Mouse (Mus musculus) MEL (cell line): Measurements from ENCODE around the gene Zbtb20. TPM values are rescaled to one million over a fixed set of nuclear protein-coding genes. Genes with fewer than 3 reads are reported as not detected.
A peak's percentile ranks its signal among the peaks of the same experiment; 100 is the strongest.

Source experiments
- DNase-seq: peaks from one replicate; pipeline ENCODE4 v3.0.0; 2011; ENCODE audit warnings: low read depth, low spot score
- H3K27ac ChIP-seq: 2 replicates; pipeline ENCODE4 v1.5.1; 2012; ENCODE audit warnings: low read depth, mild to moderate bottlenecking, control low read depth, low read length, moderate library complexity; ENCODE audit not compliant: control insufficient read depth
- H3K27me3 ChIP-seq, 2 experiments: fragments of 150-350 bp in 1 of 2; sonication (generic) in 1 of 2; 2 replicates each; pipeline ENCODE4 v1.6.1; 2012; ENCODE audit warnings: low read length in 2 of 2, mild to moderate bottlenecking in 2 of 2, improper control_type of control experiment in 1 of 2, moderate library complexity in 1 of 2; ENCODE audit not compliant: insufficient read depth in 2 of 2, control insufficient read depth in 1 of 2
- H3K36me3 ChIP-seq, 2 experiments: 2 replicates each; pipeline ENCODE4 v1.6.1; 2012 to 2014; ENCODE audit warnings: low read length in 2 of 2, improper control_type of control experiment in 1 of 2, inconsistent platforms in 1 of 2, mild to moderate bottlenecking in 1 of 2; ENCODE audit not compliant: insufficient read depth in 2 of 2, control insufficient read depth in 1 of 2
- H3K4me1 ChIP-seq, 2 experiments: fragments of 150-350 bp in 1 of 2; sonication (generic) in 1 of 2; 2 replicates each; pipeline ENCODE4 v1.6.1; 2012; ENCODE audit warnings: low read length in 2 of 2, improper control_type of control experiment in 1 of 2, mild to moderate bottlenecking in 1 of 2; ENCODE audit not compliant: insufficient read depth in 2 of 2, control insufficient read depth in 1 of 2
- H3K4me3 ChIP-seq, 2 experiments: fragments of 150-350 bp in 1 of 2; sonication (generic) in 1 of 2; 2 replicates each; pipeline ENCODE4 v1.5.1; 2012; ENCODE audit warnings: low read depth in 2 of 2, low read length in 2 of 2, mild to moderate bottlenecking in 2 of 2, moderate library complexity in 2 of 2, control low read depth in 1 of 2, improper control_type of control experiment in 1 of 2; ENCODE audit not compliant: control insufficient read depth in 1 of 2, insufficient read depth in 1 of 2
- H3K79me2 ChIP-seq: 2 replicates; pipeline ENCODE4 v1.6.1; 2012; ENCODE audit warnings: mild to moderate bottlenecking, low read length, moderate library complexity; ENCODE audit not compliant: control insufficient read depth, poor library complexity, insufficient read depth
- H3K9ac ChIP-seq: 2 replicates; pipeline ENCODE4 v1.6.1; 2012; ENCODE audit warnings: low read depth, mild to moderate bottlenecking, control low read depth, low read length, moderate library complexity; ENCODE audit not compliant: control insufficient read depth, poor library complexity, severe bottlenecking
- H3K9me3 ChIP-seq: fragments of 150-350 bp; sonication (generic); replicated peaks from 2 replicates; pipeline ENCODE4 v1.6.1; 2012; ENCODE audit warnings: mild to moderate bottlenecking, low read length, improper control_type of control experiment, moderate library complexity; ENCODE audit not compliant: insufficient read depth
- CHD1 ChIP-seq: IDR thresholded peaks from 2 replicates; pipeline ENCODE4 v1.6.1; 2012; ENCODE audit warnings: low read depth, mild to moderate bottlenecking, inconsistent platforms, low read length, improper control_type of control experiment
- CTCF ChIP-seq, 3 experiments: IDR thresholded peaks in 2 of 3; conservative IDR thresholded peaks in 1 of 3; 2 replicates each; pipeline ENCODE4 v1.5.1; 2011 to 2012; ENCODE audit warnings: low read length in 3 of 3, low read depth in 2 of 3, mild to moderate bottlenecking in 2 of 3, improper control_type of control experiment in 1 of 3, inconsistent platforms in 1 of 3, mixed read lengths in 1 of 3, moderate library complexity in 1 of 3; ENCODE audit not compliant: control insufficient read depth in 1 of 3, insufficient read depth in 1 of 3, poor library complexity in 1 of 3, severe bottlenecking in 1 of 3
- EP300 ChIP-seq, 2 experiments: IDR thresholded peaks; 2 replicates each; pipeline ENCODE4 v1.6.1; 2011; ENCODE audit warnings: improper control_type of control experiment in 2 of 2, low read length in 2 of 2, low read depth in 1 of 2, mild to moderate bottlenecking in 1 of 2
- GATA1 ChIP-seq: IDR thresholded peaks from 2 replicates; pipeline ENCODE4 v1.6.1; 2011; ENCODE audit warnings: low read depth, low read length, improper control_type of control experiment
- HCFC1 ChIP-seq: IDR thresholded peaks from 2 replicates; pipeline ENCODE4 v1.6.1; 2012; ENCODE audit warnings: low read depth, mild to moderate bottlenecking, inconsistent platforms, low read length, improper control_type of control experiment, moderate library complexity
- JUND ChIP-seq: IDR thresholded peaks from 2 replicates; pipeline ENCODE4 v1.6.1; 2011; ENCODE audit warnings: low read depth, mild to moderate bottlenecking, improper control_type of control experiment, low read length
- MAFK ChIP-seq: IDR thresholded peaks from 2 replicates; pipeline ENCODE4 v1.6.1; 2011; ENCODE audit warnings: low read depth, mild to moderate bottlenecking, low read length, improper control_type of control experiment, borderline replicate concordance
- MAZ ChIP-seq: IDR thresholded peaks from 2 replicates; pipeline ENCODE4 v1.6.1; 2012; ENCODE audit warnings: low read depth, mild to moderate bottlenecking, inconsistent platforms, low read length, improper control_type of control experiment
- MXI1 ChIP-seq: IDR thresholded peaks from 2 replicates; pipeline ENCODE4 v1.6.1; 2011; ENCODE audit warnings: mild to moderate bottlenecking, low read depth, low read length, improper control_type of control experiment
- MYB ChIP-seq: IDR thresholded peaks from 2 replicates; pipeline ENCODE4 v1.6.1; 2011; ENCODE audit warnings: mild to moderate bottlenecking, low read depth, low read length, improper control_type of control experiment
- MYC ChIP-seq: IDR thresholded peaks from 2 replicates; pipeline ENCODE4 v1.6.1; 2011; ENCODE audit warnings: low read depth, mild to moderate bottlenecking, low read length, improper control_type of control experiment, moderate library complexity
- NELFE ChIP-seq: IDR thresholded peaks from 2 replicates; pipeline ENCODE4 v1.6.1; 2011; ENCODE audit warnings: low read depth, low read length, improper control_type of control experiment
- POLR2AphosphoS5 ChIP-seq: IDR thresholded peaks from 2 replicates; pipeline ENCODE4 v1.6.1; 2012; ENCODE audit warnings: low read depth, borderline replicate concordance, mild to moderate bottlenecking, inconsistent platforms, low read length, moderate library complexity, mixed read lengths
- RCOR1 ChIP-seq: IDR thresholded peaks from 2 replicates; pipeline ENCODE4 v1.6.1; 2012; ENCODE audit warnings: low read depth, mild to moderate bottlenecking, inconsistent platforms, low read length, improper control_type of control experiment
- TBP ChIP-seq: IDR thresholded peaks from 2 replicates; pipeline ENCODE4 v1.8.0; 2011; ENCODE audit warnings: low read depth, low read length, improper control_type of control experiment
- TCF12 ChIP-seq: IDR thresholded peaks from 2 replicates; pipeline ENCODE4 v1.6.1; 2014; ENCODE audit warnings: low read depth, mild to moderate bottlenecking, inconsistent platforms, low read length, improper control_type of control experiment, moderate library complexity
- USF2 ChIP-seq, 2 experiments: IDR thresholded peaks; 2 replicates each; pipeline ENCODE4 v1.6.1; 2011 to 2012; ENCODE audit warnings: improper control_type of control experiment in 2 of 2, low read length in 2 of 2, borderline replicate concordance in 1 of 2, inconsistent platforms in 1 of 2, low read depth in 1 of 2, mild to moderate bottlenecking in 1 of 2; ENCODE audit not compliant: insufficient read depth in 1 of 2
- ZNF384 ChIP-seq: IDR thresholded peaks from 2 replicates; pipeline ENCODE4 v1.6.1; 2012; ENCODE audit warnings: low read depth, mild to moderate bottlenecking, inconsistent platforms, low read length, improper control_type of control experiment
- polyA plus RNA-seq, 2 experiments: library from polyadenylated mRNA; stranded (reverse) in 1 of 2; unstranded in 1 of 2; fragments of >175 nt in 1 of 2; fragments of >200 nt in 1 of 2; gene quantifications; 2 replicates each; pipeline versions ENCODE4 v1.2.1 to v1.2.4; 2012; ENCODE audit warnings: low replicate concordance in 2 of 2, low read depth in 1 of 2; ENCODE audit not compliant: insufficient read length in 2 of 2, insufficient read depth in 1 of 2, missing spikeins in 1 of 2
- total RNA-seq: library from RNA; depleted of rRNA; stranded (reverse); fragments of 300-350 nt; gene quantifications from 2 replicates; pipeline ENCODE4 v1.2.3, GENCODE M21; 2012

The Zbtb20 gene
- total and polyA plus RNA-seq, 3 experiments = 0.17 to 0.27 TPM; not detected in 1

DNA sequence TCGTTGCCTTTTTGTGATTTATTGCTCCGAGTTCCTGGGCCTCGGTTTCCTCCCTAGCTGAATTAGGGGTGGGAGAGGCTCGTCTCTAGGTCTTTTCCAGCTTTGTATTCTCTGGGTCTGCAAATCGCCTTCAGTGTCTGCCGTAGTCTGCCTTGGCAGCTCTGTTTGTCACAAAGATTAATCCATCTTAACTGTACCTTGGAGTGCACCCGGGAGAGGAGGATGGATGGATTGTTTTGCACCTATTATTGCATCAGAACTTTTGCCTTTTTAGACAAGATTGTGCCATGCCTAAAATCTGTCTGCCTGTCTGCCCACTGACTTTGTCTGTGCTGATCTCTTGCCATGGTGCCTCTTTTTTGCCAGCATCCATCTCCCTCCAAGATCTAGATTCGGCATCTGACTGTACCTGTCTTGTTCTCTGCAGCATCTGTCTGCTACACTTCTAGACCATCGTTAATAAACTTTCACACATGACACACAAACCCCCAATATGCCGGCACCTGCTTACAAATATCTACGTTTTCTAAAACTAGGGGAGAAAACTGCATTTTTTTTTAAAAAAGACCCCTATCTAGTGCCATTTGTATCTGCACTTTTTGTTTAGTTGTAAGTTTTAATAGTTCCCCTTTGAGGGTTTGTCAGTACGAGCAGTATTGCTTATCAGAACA is 626.8 kb downstream of the Zbtb20 start:
- Histone ChIP-seq H3K79me2 (no peaks in the 10 kb centered on the region), H3K27me3 (peaks cover 1 to 9% of the 10 kb centered on the region in 2 experiments), H3K4me1 (peaks cover 0 to 7% of the 10 kb centered on the region in 2 experiments; a peak in 2 of 4 replicates), H3K4me3 (no peak overlapping the region), H3K36me3 (peaks cover 0 to 7% of the 10 kb centered on the region in 2 experiments; a peak in 1 of 4 replicates), H3K9me3 (no peaks in the 10 kb centered on the region), H3K9ac (no peak overlapping the region), H3K27ac (no peak overlapping the region)
- TF ChIP-seq NELFE = no peak
- TF ChIP-seq HCFC1 = no peak
- no peak for TF ChIP-seq MAFK
- no peak for TF ChIP-seq TBP
- TF ChIP-seq CHD1 = no peak
- peak; percentile 45; the same call in 1 of the 2 replicates for TF ChIP-seq TCF12
- TF ChIP-seq RCOR1 = no peak
- TF ChIP-seq MAZ = no peak
- peak; percentile 37; the same call in 1 of the 2 replicates for TF ChIP-seq ZNF384
- TF ChIP-seq MYB = no peak
- TF ChIP-seq MXI1 = no peak
- no peak for DNase-seq

DNA sequence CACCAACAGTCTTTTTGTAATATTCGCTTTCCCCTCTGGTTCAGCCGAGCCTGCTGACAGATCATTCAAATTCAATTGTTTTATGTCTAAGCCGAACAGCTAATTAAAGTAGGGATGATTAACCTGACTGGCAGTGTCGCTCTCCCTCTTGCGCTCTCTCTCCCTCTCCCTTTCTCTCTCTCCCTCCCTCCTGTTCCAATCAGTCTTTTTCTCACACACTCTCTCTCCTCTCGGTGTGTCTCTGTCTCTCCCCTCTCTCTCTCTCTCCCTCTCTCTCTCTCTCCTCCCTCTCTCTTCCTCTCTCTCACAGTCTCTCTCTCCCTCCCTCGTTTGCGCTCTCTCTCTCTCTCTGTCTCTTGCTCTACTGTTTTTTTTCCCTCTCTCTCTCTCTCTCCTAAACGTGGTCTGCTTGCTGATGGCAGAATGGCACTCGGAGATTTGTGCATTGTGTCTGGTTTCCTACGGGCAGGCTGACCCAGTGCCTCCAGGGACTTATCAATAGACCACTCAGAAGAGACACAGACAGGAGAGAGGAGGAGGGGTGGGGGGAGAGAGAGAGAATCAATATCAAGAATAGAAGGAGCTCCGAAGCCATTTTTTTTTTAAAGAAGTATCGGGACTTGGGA is 627.4 kb downstream of the Zbtb20 start:
- Histone ChIP-seq H3K9me3 (no peaks in the 10 kb centered on the region), H3K9ac (no peak overlapping the region), H3K79me2 (no peaks in the 10 kb centered on the region), H3K4me1 (peaks cover 0 to 7% of the 10 kb centered on the region in 2 experiments; a peak in 2 of 4 replicates)
- DNase-seq = peak; percentile 64
- TF ChIP-seq JUND (0 out of 2 replicates have a peak, but pooled peaks have one; percentile 68), MYC (no peak), NELFE (no peak), GATA1 (peak; percentile 66; the same call in 1 of the 2 replicates), EP300 (IDR thresholded peaks at IDR 0.05; ENCODE audit: low read depth in 1 of 2, low read length in 2 of 2) (peak in 1 of 2 experiments; percentile 58; a peak in 1 of 4 replicates), CTCF (IDR thresholded peaks at IDR 0.05 in 2 of 3, conservative IDR thresholded peaks at IDR 0.05 in 1 of 3; ENCODE audit: control insufficient read depth in 1 of 3, insufficient read depth in 1 of 3, low read depth in 2 of 3, low read length in 3 of 3, poor library complexity in 1 of 3, severe bottlenecking in 1 of 3) (no peak), POLR2AphosphoS5 (no peak), USF2 (IDR thresholded peaks at IDR 0.05; ENCODE audit: borderline replicate concordance in 1 of 2, insufficient read depth in 1 of 2, low read depth in 1 of 2, low read length in 2 of 2) (no peak)
- TF ChIP-seq, all 39 proteins: peak for 3
- Histone ChIP-seq H3K27ac (no peak overlapping the region), H3K27me3 (peaks cover 0 to 11% of the 10 kb centered on the region in 2 experiments), H3K4me3 (peak overlapping the region; percentile 34 to 64), H3K36me3 (peaks cover 0 to 7% of the 10 kb centered on the region in 2 experiments; a peak in 1 of 4 replicates)
